Mouse (Mus musculus): ENCODE results near the gene Lgalsl.

- no peak for TF ChIP-seq EP300 (optimal IDR thresholded peaks at IDR 0.05)
- TF ChIP-seq CTCF (IDR thresholded peaks at IDR 0.05; ENCODE audit: low read depth) = no peak
Observed at GRCm38 (mm10) chr11:20778298-20778697, 52.6 kb downstream of the Lgalsl start.

All from stomach, postnatal 0 days (tissue).